Mouse (Mus musculus): Measurements from ENCODE around the gene Epb41. TPM values are rescaled to one million over a fixed set of nuclear protein-coding genes. Genes with fewer than 3 reads are reported as not detected.

Epb41 gene
- polyA plus RNA-seq, 1 experiment from 2014 or later, result 73.7 TPM

GRCm38 (mm10) chr4:131890692-131891091 is 184.4 kb downstream of the Epb41 start:
- Histone ChIP-seq H3K9ac (replicated peaks) (no peak overlapping the region), H3K36me3 (peaks cover 38% of the 10 kb centered on the region), H3K4me2 (replicated peaks) (no peak overlapping the region), H3K9me3 (no peaks in the 10 kb centered on the region), H3K4me3 (no peak overlapping the region), H3K27me3 (no peaks in the 10 kb centered on the region), H3K27ac (replicated peaks) (no peak overlapping the region), H3K4me1 (no peaks in the 10 kb centered on the region)
- 86% methylated on average over 3 of the region's 3 CpGs for WGBS
- ATAC-seq (replicated peaks), result no peak

- Histone ChIP-seq H3K4me1 (peaks cover 12% of the 10 kb centered on the region), H3K9ac (replicated peaks) (no peak overlapping the region), H3K4me3 (no peak overlapping the region), H3K27me3 (no peaks in the 10 kb centered on the region), H3K27ac (replicated peaks) (no peak overlapping the region), H3K4me2 (replicated peaks) (no peak overlapping the region), H3K9me3 (no peaks in the 10 kb centered on the region), H3K36me3 (peaks cover 31% of the 10 kb centered on the region)
- ATAC-seq (replicated peaks), result no peak
- 94% methylated on average over 1 of the region's 1 CpGs for WGBS
Observed at GRCm38 (mm10) chr4:131888564-131888963, 186.6 kb downstream of the Epb41 start.

DNA sequence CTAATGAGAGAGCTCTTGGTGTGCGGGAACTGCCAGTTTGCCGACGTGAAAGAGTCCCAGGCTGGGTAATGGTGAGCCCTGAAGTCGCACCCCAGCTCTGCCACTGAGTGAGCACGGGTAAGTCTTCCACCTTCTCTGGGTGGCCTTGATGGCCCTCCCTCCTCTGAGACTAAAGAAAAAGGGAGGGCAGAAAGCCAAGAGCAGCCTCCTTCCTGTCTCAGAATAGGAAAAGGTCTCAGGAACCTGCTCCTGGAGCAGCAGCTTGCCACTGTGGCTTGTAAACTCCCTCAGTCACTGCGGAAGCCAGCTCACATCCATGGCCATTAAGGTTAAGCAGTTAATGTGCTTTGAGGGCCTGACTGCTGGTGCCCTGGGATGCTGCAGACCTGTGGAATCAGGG is 189.7 kb downstream of the Epb41 start:
- Histone ChIP-seq H3K4me3 (no peak overlapping the region), H3K9me3 (no peaks in the 10 kb centered on the region), H3K4me2 (replicated peaks) (no peak overlapping the region), H3K9ac (replicated peaks) (no peak overlapping the region), H3K27me3 (no peaks in the 10 kb centered on the region), H3K36me3 (peaks cover 13% of the 10 kb centered on the region), H3K27ac (replicated peaks) (no peak overlapping the region), H3K4me1 (peaks cover 29% of the 10 kb centered on the region)
- no peak for ATAC-seq (replicated peaks)
- WGBS, result 81% methylated on average over 6 of the region's 6 CpGs

GRCm38 (mm10) chr4:131883571-131883970 is 191.6 kb downstream of the Epb41 start:
- no peak for ATAC-seq (replicated peaks)
- Histone ChIP-seq H3K27me3 (no peaks in the 10 kb centered on the region), H3K9me3 (no peaks in the 10 kb centered on the region), H3K4me1 (peaks cover 39% of the 10 kb centered on the region), H3K36me3 (peaks cover 13% of the 10 kb centered on the region), H3K4me2 (replicated peaks) (no peak overlapping the region), H3K27ac (replicated peaks) (no peak overlapping the region), H3K4me3 (no peak overlapping the region), H3K9ac (replicated peaks) (no peak overlapping the region)
- WGBS, result 74% methylated on average over 6 of the region's 6 CpGs

DNA sequence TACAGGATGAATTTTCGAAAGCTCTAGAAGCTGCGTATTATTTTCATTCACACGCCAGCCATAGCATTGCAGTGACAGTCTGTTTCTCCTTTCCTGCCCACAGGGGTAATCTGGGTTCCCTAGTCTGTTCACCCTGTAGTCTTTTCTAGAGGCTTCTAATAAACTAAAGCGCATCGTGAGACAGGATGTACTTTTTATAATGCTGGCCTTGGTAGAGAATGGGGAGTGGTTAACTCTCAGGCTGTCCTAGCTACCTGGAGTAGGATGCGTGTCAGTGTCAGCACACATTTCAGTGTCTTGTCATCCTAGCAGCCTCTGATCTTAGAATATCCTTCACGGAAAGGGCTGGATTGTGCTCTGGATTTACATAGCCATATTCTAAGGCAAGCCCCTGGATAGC is 193.8 kb downstream of the Epb41 start:
- no peak for ATAC-seq (replicated peaks)
- H3K27ac ChIP-seq (replicated peaks), result no peak overlapping the region
- no peak overlapping the region for H3K9ac ChIP-seq (replicated peaks)
- H3K4me2 ChIP-seq (replicated peaks), result no peak overlapping the region
- H3K27me3 ChIP-seq, result no peaks in the 10 kb centered on the region
- no peaks in the 10 kb centered on the region for H3K9me3 ChIP-seq
- 90% methylated on average over 7 of the region's 7 CpGs for WGBS
- peaks cover 58% of the 10 kb centered on the region for H3K4me1 ChIP-seq
- no peak overlapping the region for H3K4me3 ChIP-seq
- peaks cover 9% of the 10 kb centered on the region for H3K36me3 ChIP-seq

- peaks cover 71% of the 10 kb centered on the region for H3K4me1 ChIP-seq
- 84% methylated on average over 1 of the region's 1 CpGs for whole genome bisulfite sequencing
Observed at GRCm38 (mm10) chr4:131879692-131880091, 195.4 kb downstream of the Epb41 start.

GRCm38 (mm10) chr4:131876836-131877235 is 198.3 kb downstream of the Epb41 start:
- H3K4me3 ChIP-seq, result no peak overlapping the region
- H3K27ac ChIP-seq (replicated peaks), result no peak overlapping the region
- H3K36me3 ChIP-seq, result no peaks in the 10 kb centered on the region
- 0 out of 2 replicates have a peak overlapping the region, but pooled peaks have one; percentile 84 for H3K4me2 ChIP-seq (replicated peaks)
- ATAC-seq (replicated peaks), result no peak
- peaks cover 64% of the 10 kb centered on the region for H3K4me1 ChIP-seq
- no peaks in the 10 kb centered on the region for H3K27me3 ChIP-seq
- 62% methylated on average over 2 of the region's 2 CpGs for WGBS
- no peaks in the 10 kb centered on the region for H3K9me3 ChIP-seq
- no peak overlapping the region; the same call in 1 of the 2 replicates for H3K9ac ChIP-seq (replicated peaks)

More at GRCm38 (mm10) chr4:131879692-131880091, 195.4 kb downstream of the Epb41 start:
- no peak overlapping the region for H3K4me3 ChIP-seq
- no peak overlapping the region for H3K27ac ChIP-seq (replicated peaks)
- ATAC-seq (replicated peaks), result no peak
- no peaks in the 10 kb centered on the region for H3K36me3 ChIP-seq
- H3K4me2 ChIP-seq (replicated peaks), result no peak overlapping the region
- H3K9me3 ChIP-seq, result no peaks in the 10 kb centered on the region
- no peaks in the 10 kb centered on the region for H3K27me3 ChIP-seq
- no peak overlapping the region for H3K9ac ChIP-seq (replicated peaks)

DNA sequence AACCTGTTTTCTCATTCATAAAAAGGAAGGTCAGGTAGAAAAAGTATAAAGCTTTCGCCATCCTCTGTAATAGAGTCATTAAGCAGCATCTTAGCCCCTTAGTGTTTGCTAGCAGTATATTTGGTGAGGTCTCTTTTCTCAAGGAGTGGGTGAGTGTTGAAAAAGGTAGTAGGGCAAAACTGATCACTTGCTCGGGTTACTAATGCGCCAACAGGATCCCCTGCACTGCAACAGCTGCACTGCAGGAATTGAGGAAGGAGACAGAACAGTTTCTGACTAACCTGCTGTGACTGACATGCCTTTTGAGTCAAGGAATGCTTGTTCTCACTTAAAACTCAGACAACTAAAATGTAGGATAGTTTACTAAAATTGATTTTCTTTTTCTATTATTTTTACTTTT is 199.9 kb downstream of the Epb41 start:
- 0 out of 2 replicates have a peak overlapping the region, but pooled peaks have one; percentile 2 for H3K27ac ChIP-seq (replicated peaks)
- H3K4me1 ChIP-seq, result peaks cover 55% of the 10 kb centered on the region
- peak overlapping the region; percentile 84 for H3K4me2 ChIP-seq (replicated peaks)
- no peaks in the 10 kb centered on the region for H3K36me3 ChIP-seq
- no peaks in the 10 kb centered on the region for H3K27me3 ChIP-seq
- peak overlapping the region; percentile 100 for H3K9ac ChIP-seq (replicated peaks)
- H3K9me3 ChIP-seq, result no peaks in the 10 kb centered on the region
- ATAC-seq (replicated peaks), result no peak
- H3K4me3 ChIP-seq, result peak overlapping the region; percentile 90
- WGBS, result 30% methylated on average over 3 of the region's 3 CpGs

DNA sequence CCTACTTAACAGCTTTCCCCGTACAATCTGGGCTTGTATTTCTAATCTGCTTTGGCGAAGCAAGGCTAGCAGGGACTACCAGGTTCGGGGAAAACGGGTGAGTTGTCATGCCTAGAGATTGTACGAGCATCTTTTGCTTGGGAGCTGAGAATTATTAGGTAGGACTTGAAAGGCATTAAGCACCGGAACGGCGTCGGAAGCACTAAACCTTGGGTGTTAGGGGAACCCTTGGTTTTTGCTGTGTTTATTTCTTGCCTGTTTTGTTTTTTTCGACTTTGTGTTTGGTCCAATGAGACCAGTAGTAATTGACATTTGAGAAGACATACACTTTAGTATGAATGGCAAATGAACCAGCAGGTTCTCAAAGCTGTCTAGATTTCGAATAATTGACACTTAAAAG is 200.6 kb downstream of the Epb41 start:
- H3K4me1 ChIP-seq, result peaks cover 53% of the 10 kb centered on the region
- ATAC-seq (replicated peaks), result no peak
- no peaks in the 10 kb centered on the region for H3K9me3 ChIP-seq
- H3K9ac ChIP-seq (replicated peaks), result peak overlapping the region; percentile 100
- peak overlapping the region; percentile 99 for H3K27ac ChIP-seq (replicated peaks)
- H3K36me3 ChIP-seq, result no peaks in the 10 kb centered on the region
- WGBS, result 3% methylated on average over 11 of the region's 11 CpGs
- peak overlapping the region; percentile 90 for H3K4me3 ChIP-seq
- H3K4me2 ChIP-seq (replicated peaks), result peak overlapping the region; percentile 84
- no peaks in the 10 kb centered on the region for H3K27me3 ChIP-seq

DNA sequence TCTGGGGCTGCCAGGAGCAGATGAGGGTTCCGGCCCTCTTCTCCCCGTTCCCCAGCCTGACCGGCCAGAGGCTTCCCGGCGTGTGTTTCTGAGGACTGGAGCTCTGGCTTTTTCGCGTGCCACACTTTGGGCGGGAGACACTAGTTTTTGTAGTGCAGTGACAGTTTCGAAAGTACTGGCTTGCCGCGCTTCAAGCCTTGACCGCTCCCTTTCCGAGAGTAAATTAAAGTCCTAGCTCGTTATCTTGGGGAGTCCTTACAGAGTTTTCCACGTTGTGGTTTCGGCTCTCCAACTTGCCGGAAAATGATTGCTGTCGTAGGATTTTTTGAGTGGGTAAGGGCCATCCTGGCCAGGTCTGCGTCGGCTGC is 201.0 kb downstream of the Epb41 start:
- no peaks in the 10 kb centered on the region for H3K36me3 ChIP-seq
- WGBS, result 0% methylated on average over 20 of the region's 20 CpGs
- H3K4me2 ChIP-seq (replicated peaks), result peak overlapping the region; percentile 84
- peak overlapping the region; percentile 99 for H3K27ac ChIP-seq (replicated peaks)
- H3K27me3 ChIP-seq, result no peaks in the 10 kb centered on the region
- H3K9ac ChIP-seq (replicated peaks), result peak overlapping the region; percentile 100
- ATAC-seq (replicated peaks), result no peak
- H3K4me1 ChIP-seq, result peaks cover 48% of the 10 kb centered on the region
- H3K9me3 ChIP-seq, result no peaks in the 10 kb centered on the region
- H3K4me3 ChIP-seq, result peak overlapping the region; percentile 90

Small RNA genes within 50 kb of the gene (microRNA-seq; reads per million reads assigned to microRNA genes)
- gene Gm27445, result not detected

Other genes starting within 250 kb of the Epb41 start
- 23.9 and 25.2 TPM in 2 replicates for gene Ptpru, start 237.0 kb downstream of the Epb41 start, polyA plus RNA-seq (2015; fragmentation: Nextera tagmentation; extraction: Ambion mirVana)
- 40.2 and 41.2 TPM in 2 replicates for gene Mecr, start 231.9 kb downstream of the Epb41 start, polyA plus RNA-seq (2015; fragmentation: Nextera tagmentation; extraction: Ambion mirVana)
- gene Srsf4, start 201.7 kb downstream of the Epb41 start, polyA plus RNA-seq (2015; fragmentation: Nextera tagmentation; extraction: Ambion mirVana), result 154 and 159 TPM in 2 replicates
- 0.17 and 0.22 TPM in 2 replicates for gene Tmem200b, start 153.6 kb downstream of the Epb41 start, polyA plus RNA-seq (2015; fragmentation: Nextera tagmentation; extraction: Ambion mirVana)
- gene Gm10300, start 624 bp downstream of the Epb41 start, polyA plus RNA-seq (2015; fragmentation: Nextera tagmentation; extraction: Ambion mirVana), result 0.08 TPM in 1 of 2 replicates, not detected in the other
- 0.11 and 0.17 TPM in 2 replicates for gene Oprd1, start 69.2 kb upstream of the Epb41 start, polyA plus RNA-seq (2015; fragmentation: Nextera tagmentation; extraction: Ambion mirVana)
- gene Ythdf2, start 137.0 kb upstream of the Epb41 start, polyA plus RNA-seq (2015; fragmentation: Nextera tagmentation; extraction: Ambion mirVana), result 151 and 160 TPM in 2 replicates
- gene Gmeb1, start 186.3 kb upstream of the Epb41 start, polyA plus RNA-seq (2015; fragmentation: Nextera tagmentation; extraction: Ambion mirVana), result 50.8 and 53.3 TPM in 2 replicates
- gene Taf12, start 199.1 kb upstream of the Epb41 start, polyA plus RNA-seq (2015; fragmentation: Nextera tagmentation; extraction: Ambion mirVana), result 44.6 and 50.5 TPM in 2 replicates
- 0.60 and 1.0 TPM in 2 replicates for gene Rab42, start 228.1 kb upstream of the Epb41 start, polyA plus RNA-seq (2015; fragmentation: Nextera tagmentation; extraction: Ambion mirVana)

Data from forebrain, embryonic 15.5 days (tissue).